Mouse (Mus musculus) lung, postnatal 0 days (tissue): Measurements from ENCODE around the gene Adam12. TPM values are rescaled to one million over a fixed set of nuclear protein-coding genes. Genes with fewer than 3 reads are reported as not detected.
"Not testable (repeated sequence)": the region's sequence is repeated elsewhere in the genome, so short reads cannot be mapped to it uniquely, and the experiment has no call there.

Source experiments
- ATAC-seq: fragments of 200-750 bp; cut with Nextera tagmentation; 2 replicates; pipeline ENCODE4 v1.8.0; 2017; ENCODE audit warnings: moderate library complexity
- DNase-seq: peaks from one replicate; pipeline ENCODE4 v3.0.0-alpha.2; 2016; ENCODE audit warnings: low spot score
- H3K27ac ChIP-seq: fragments of 300-500 bp; sonication (generic); 2 replicates; pipeline ENCODE4 v1.5.1; 2014; ENCODE audit warnings: antibody characterized with exemption, mild to moderate bottlenecking, low read length, mixed read lengths
- H3K27me3 ChIP-seq: fragments of 300-500 bp; sonication (generic); replicated peaks from 2 replicates; pipeline ENCODE4 v1.6.1; 2014; ENCODE audit warnings: low read length, mixed read lengths; ENCODE audit not compliant: insufficient read depth
- H3K36me3 ChIP-seq: fragments of 300-500 bp; sonication (generic); 2 replicates; pipeline ENCODE4 v1.6.1; 2014; ENCODE audit warnings: low read length, mixed read lengths; ENCODE audit not compliant: insufficient read depth
- H3K4me1 ChIP-seq: fragments of 300-500 bp; sonication (generic); 2 replicates; pipeline ENCODE4 v1.6.1; 2014; ENCODE audit warnings: antibody characterized with exemption, low read depth, low read length, mixed read lengths; ENCODE audit not compliant: insufficient read depth
- H3K4me2 ChIP-seq: fragments of 300-500 bp; sonication (generic); replicated peaks from 2 replicates; pipeline ENCODE4 v1.6.1; 2014; ENCODE audit warnings: low read depth, mild to moderate bottlenecking, low read length, moderate library complexity, mixed read lengths
- H3K4me3 ChIP-seq: fragments of 300-500 bp; sonication (generic); 2 replicates; pipeline ENCODE4 v1.5.1; 2014; ENCODE audit warnings: low read depth, low read length
- H3K9ac ChIP-seq: fragments of 300-500 bp; sonication (generic); replicated peaks from 2 replicates; pipeline ENCODE4 v1.6.1; 2014; ENCODE audit warnings: low read depth, mild to moderate bottlenecking
- H3K9me3 ChIP-seq: fragments of 300-500 bp; sonication (generic); 2 replicates; pipeline ENCODE4 v1.6.1; 2016; ENCODE audit warnings: low read length, mixed read lengths
- CTCF ChIP-seq: IDR thresholded peaks from 2 replicates; pipeline ENCODE4 v1.5.1; 2016; ENCODE audit warnings: antibody characterized with exemption, mild to moderate bottlenecking
- EP300 ChIP-seq: IDR thresholded peaks from 2 replicates; pipeline ENCODE4 v1.6.1; 2016; ENCODE audit warnings: antibody characterized with exemption, mild to moderate bottlenecking, control low read depth
- WGBS: fragments of 180-500 bp; shearing (Covaris S2); extraction: QIAGEN DNeasy Blood & Tissue Kit; methylation state at CpG from one replicate; pipeline ENCODE4 v1.1.7; 2014; 5-methylcytosine and 5-hydroxymethylcytosine counted together
- polyA plus RNA-seq: library from polyadenylated mRNA; unstranded; fragments of >200 nt; fragmentation: Nextera tagmentation; extraction: Ambion mirVana; gene quantifications from 2 replicates; pipeline ENCODE4 v1.2.1, GENCODE M21; 2015

Gene Adam12
- polyA plus RNA-seq, 1 experiment from 2014 or later = 2.5 TPM

GRCm38 (mm10) chr7:133888926-133889920, 342.7 kb downstream of the Adam12 start:
- no peak overlapping the region for H3K27ac ChIP-seq
- no peak overlapping the region for H3K9ac ChIP-seq
- no peaks in the 10 kb centered on the region for H3K27me3 ChIP-seq
- no peak overlapping the region for H3K4me2 ChIP-seq
- no peak overlapping the region for H3K4me3 ChIP-seq
- no peaks in the 10 kb centered on the region for H3K36me3 ChIP-seq
- TF ChIP-seq CTCF (no peak), EP300 (no peak)
- H3K4me1 ChIP-seq = no peaks in the 10 kb centered on the region
- no peak for ATAC-seq
- 83% methylated on average over 19 of the region's 19 CpGs for WGBS
- no peaks in the 10 kb centered on the region for H3K9me3 ChIP-seq
- DNase-seq = no peak

- not testable (repeated sequence) for H3K4me2 ChIP-seq, H3K4me3 ChIP-seq, H3K36me3 ChIP-seq, H3K4me1 ChIP-seq, H3K9ac ChIP-seq, H3K9me3 ChIP-seq, H3K27me3 ChIP-seq, H3K27ac ChIP-seq
- ATAC-seq (peak; percentile 95), DNase-seq (peak; percentile 51)
- WGBS = 49% methylated on average over 5 of the region's 9 CpGs
Observed at GRCm38 (mm10) chr7:133884759-133885431, 347.1 kb downstream of the Adam12 start.

- 96% methylated on average over 8 of the region's 8 CpGs for WGBS
- ATAC-seq = no peak
Observed at GRCm38 (mm10) chr7:133879761-133880160, 352.2 kb downstream of the Adam12 start.

GRCm38 (mm10) chr7:133876646-133877342, 355.2 kb downstream of the Adam12 start:
- TF ChIP-seq CTCF (no peak), EP300 (no peak)
- no peaks in the 10 kb centered on the region for H3K27me3 ChIP-seq
- H3K4me2 ChIP-seq = no peak overlapping the region
- WGBS = 71% methylated on average over 17 of the region's 17 CpGs
- no peak overlapping the region for H3K27ac ChIP-seq
- no peak overlapping the region for H3K9ac ChIP-seq
- H3K4me1 ChIP-seq = no peaks in the 10 kb centered on the region
- no peak overlapping the region for H3K4me3 ChIP-seq
- DNase-seq (no peak), ATAC-seq (no peak)
- no peaks in the 10 kb centered on the region for H3K9me3 ChIP-seq
- no peaks in the 10 kb centered on the region; the same call in 1 of the 2 replicates for H3K36me3 ChIP-seq

More at GRCm38 (mm10) chr7:133879761-133880160, 352.2 kb downstream of the Adam12 start:
- no peaks in the 10 kb centered on the region for H3K9me3 ChIP-seq
- TF ChIP-seq EP300 (no peak), CTCF (no peak)
- no peak overlapping the region for H3K9ac ChIP-seq
- H3K36me3 ChIP-seq = no peaks in the 10 kb centered on the region; the same call in 1 of the 2 replicates
- no peak for DNase-seq
- no peak overlapping the region for H3K4me3 ChIP-seq
- no peak overlapping the region for H3K4me2 ChIP-seq
- no peaks in the 10 kb centered on the region for H3K4me1 ChIP-seq
- no peak overlapping the region for H3K27ac ChIP-seq
- H3K27me3 ChIP-seq = no peaks in the 10 kb centered on the region

- no peak overlapping the region for H3K4me3 ChIP-seq
- H3K27me3 ChIP-seq = no peaks in the 10 kb centered on the region
- no peak overlapping the region for H3K4me2 ChIP-seq
- H3K36me3 ChIP-seq = no peaks in the 10 kb centered on the region; the same call in 1 of the 2 replicates
- DNase-seq (no peak), ATAC-seq (no peak)
- H3K27ac ChIP-seq = no peak overlapping the region
- no peak overlapping the region for H3K9ac ChIP-seq
- WGBS = 71% methylated on average over 3 of the region's 3 CpGs
- H3K4me1 ChIP-seq = no peaks in the 10 kb centered on the region
- TF ChIP-seq CTCF = no peak
- no peak for TF ChIP-seq EP300
- H3K9me3 ChIP-seq = no peaks in the 10 kb centered on the region
Observed at GRCm38 (mm10) chr7:133876139-133876538, 355.8 kb downstream of the Adam12 start.

GRCm38 (mm10) chr7:133872701-133873100, 359.2 kb downstream of the Adam12 start:
- Histone ChIP-seq H3K9me3 (no peaks in the 10 kb centered on the region), H3K27me3 (no peaks in the 10 kb centered on the region), H3K4me1 (no peaks in the 10 kb centered on the region), H3K4me2 (no peak overlapping the region), H3K36me3 (no peaks in the 10 kb centered on the region), H3K27ac (no peak overlapping the region), H3K4me3 (no peak overlapping the region), H3K9ac (no peak overlapping the region)
- 60% methylated on average over 5 of the region's 5 CpGs for WGBS
- TF ChIP-seq EP300 (no peak), CTCF (no peak)
- ATAC-seq = no peak
- DNase-seq = no peak
